Mouse (Mus musculus) limb, embryonic 14.5 days (tissue): ENCODE data around the gene Oas1d. TPM values are rescaled to one million over a fixed set of nuclear protein-coding genes. Genes with fewer than 3 reads are reported as not detected.
"Not testable (repeated sequence)": the region's sequence is repeated elsewhere in the genome, so short reads cannot be mapped to it uniquely, and the experiment has no call there.

Source experiments
- ATAC-seq: fragments of 200-750 bp; cut with Nextera tagmentation; 2 replicates; pipeline ENCODE4 v1.8.0; 2017; ENCODE audit warnings: low read depth, moderate number of reproducible peaks, moderate TSS enrichment; ENCODE audit not compliant: low FRiP score
- DNase-seq: peaks from one replicate; pipeline ENCODE4 v3.0.0-alpha.2; 2015; ENCODE audit warnings: low spot score
- H3K27ac ChIP-seq: fragments of 300-500 bp; sonication (generic); replicated peaks from 2 replicates; pipeline ENCODE4 v1.5.1; 2014; ENCODE audit warnings: low read depth, mild to moderate bottlenecking, low read length, moderate library complexity, mixed read lengths
- H3K27me3 ChIP-seq: fragments of 300-500 bp; sonication (generic); 2 replicates; pipeline ENCODE4 v1.6.1; 2014; ENCODE audit warnings: low read length, mixed read lengths; ENCODE audit not compliant: control insufficient read depth, insufficient read depth
- H3K36me3 ChIP-seq: fragments of 300-500 bp; sonication (generic); 2 replicates; pipeline ENCODE4 v1.6.1; 2014; ENCODE audit warnings: mild to moderate bottlenecking, low read length, moderate library complexity, mixed read lengths; ENCODE audit not compliant: control insufficient read depth, insufficient read depth
- H3K4me1 ChIP-seq: fragments of 300-500 bp; sonication (generic); 2 replicates; pipeline ENCODE4 v1.6.1; 2014; ENCODE audit warnings: antibody characterized with exemption, low read length, mixed read lengths; ENCODE audit not compliant: control insufficient read depth, insufficient read depth
- H3K4me2 ChIP-seq: fragments of 300-500 bp; sonication (generic); replicated peaks from 2 replicates; pipeline ENCODE4 v1.6.1; 2014; ENCODE audit warnings: low read depth, mild to moderate bottlenecking, low read length, moderate library complexity; ENCODE audit not compliant: severe bottlenecking
- H3K4me3 ChIP-seq: fragments of 300-500 bp; sonication (generic); replicated peaks from 2 replicates; pipeline ENCODE4 v1.5.1; 2014; ENCODE audit warnings: low read length
- H3K9ac ChIP-seq: fragments of 300-500 bp; sonication (generic); 2 replicates; pipeline ENCODE4 v1.6.1; 2014; ENCODE audit warnings: mild to moderate bottlenecking, low read depth, low read length, moderate library complexity; ENCODE audit not compliant: severe bottlenecking
- H3K9me3 ChIP-seq: fragments of 300-500 bp; sonication (generic); 2 replicates; pipeline ENCODE4 v1.6.1; 2016; ENCODE audit warnings: low read length; ENCODE audit not compliant: control insufficient read depth
- POLR2A ChIP-seq: fragments of 200-500 bp; IDR thresholded peaks from 2 replicates; pipeline ENCODE4 v1.8.0; 2012; ENCODE audit warnings: inconsistent platforms, mild to moderate bottlenecking, moderate library complexity, borderline replicate concordance; ENCODE audit not compliant: insufficient read depth, insufficient read length; ENCODE audit errors: extremely low read depth
- WGBS: fragments of 180-500 bp; shearing (Covaris S2); extraction: QIAGEN DNeasy Blood & Tissue Kit; methylation state at CpG from one replicate; pipeline ENCODE4 v1.1.7; 2014; 5-methylcytosine and 5-hydroxymethylcytosine counted together
- polyA plus RNA-seq, 2 experiments: library from polyadenylated mRNA; depleted of rRNA in 1 of 2; stranded (reverse) in 1 of 2; unstranded in 1 of 2; fragments of >200 nt; fragmentation: Nextera tagmentation in 1 of 2; extraction: Ambion mirVana in 1 of 2; gene quantifications; 2 replicates each; pipeline versions ENCODE4 v1.2.1 to v1.2.3; 2012 to 2014

Oas1d gene
- polyA plus RNA-seq, 2 experiments = not detected

- H3K4me2 ChIP-seq = no peak overlapping the region
- H3K9ac ChIP-seq = no peak overlapping the region
- ATAC-seq (no peak), DNase-seq (no peak)
- H3K36me3 ChIP-seq = no peaks in the 10 kb centered on the region
- no peaks in the 10 kb centered on the region for H3K27me3 ChIP-seq
- no peaks in the 10 kb centered on the region for H3K9me3 ChIP-seq
- no peak overlapping the region for H3K27ac ChIP-seq
- H3K4me1 ChIP-seq = no peaks in the 10 kb centered on the region
- 15% methylated on average over 2 of the region's 2 CpGs for WGBS
- TF ChIP-seq POLR2A = no peak
- H3K4me3 ChIP-seq = no peak overlapping the region
Measured at GRCm38 (mm10) chr5:120892243-120892660, 22.1 kb upstream of the Oas1d start.

DNA sequence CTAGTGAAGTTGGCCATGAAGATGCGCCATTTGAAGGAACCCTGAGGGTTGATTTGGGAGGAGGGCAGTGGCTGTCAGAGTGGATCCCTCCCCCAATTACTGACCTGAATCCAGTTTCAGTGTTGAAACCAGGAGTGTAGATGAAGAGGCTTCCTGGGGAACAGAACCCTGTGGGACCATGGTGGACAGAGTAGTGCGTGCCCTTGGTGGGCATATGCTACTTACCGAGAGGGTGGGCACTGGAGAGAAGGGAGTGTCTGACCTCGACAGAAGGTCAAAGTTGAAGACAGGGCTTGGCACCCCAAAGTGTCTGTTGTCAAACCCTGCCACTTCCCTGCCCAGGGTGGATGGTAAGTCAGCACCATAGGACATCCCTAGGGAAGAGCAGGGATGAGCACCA lies 20.5 kb upstream of the Oas1d start:
- DNase-seq, ATAC-seq, H3K4me2 ChIP-seq, H3K4me1 ChIP-seq, H3K4me3 ChIP-seq, H3K9ac ChIP-seq, H3K9me3 ChIP-seq, H3K27ac ChIP-seq, H3K36me3 ChIP-seq, H3K27me3 ChIP-seq: not testable (repeated sequence)
- 90% methylated on average over 4 of the region's 4 CpGs for WGBS

- H3K4me2 ChIP-seq, DNase-seq, H3K4me3 ChIP-seq, H3K9ac ChIP-seq, H3K9me3 ChIP-seq, H3K36me3 ChIP-seq, H3K27me3 ChIP-seq, H3K27ac ChIP-seq, H3K4me1 ChIP-seq, ATAC-seq: not testable (repeated sequence)
- WGBS = 76% methylated on average over 2 of the region's 2 CpGs
Measured at GRCm38 (mm10) chr5:120894692-120895091, 19.6 kb upstream of the Oas1d start.

GRCm38 (mm10) chr5:120895231-120895900 lies 19.0 kb upstream of the Oas1d start:
- no peak for DNase-seq
- H3K36me3 ChIP-seq = no peaks in the 10 kb centered on the region
- TF ChIP-seq POLR2A = no peak
- H3K27me3 ChIP-seq = no peaks in the 10 kb centered on the region
- no peaks in the 10 kb centered on the region for H3K4me1 ChIP-seq
- H3K4me2 ChIP-seq = no peak overlapping the region
- no peak overlapping the region for H3K4me3 ChIP-seq
- H3K9ac ChIP-seq = no peak overlapping the region
- WGBS = 86% methylated on average over 11 of the region's 11 CpGs
- H3K27ac ChIP-seq = no peak overlapping the region
- no peak for ATAC-seq
- no peaks in the 10 kb centered on the region for H3K9me3 ChIP-seq

GRCm38 (mm10) chr5:120898307-120898706 lies 16.0 kb upstream of the Oas1d start:
- no peaks in the 10 kb centered on the region for H3K36me3 ChIP-seq
- no peaks in the 10 kb centered on the region for H3K9me3 ChIP-seq
- TF ChIP-seq POLR2A = no peak
- H3K27me3 ChIP-seq = no peaks in the 10 kb centered on the region
- H3K4me3 ChIP-seq = no peak overlapping the region
- no peak overlapping the region for H3K27ac ChIP-seq
- no peaks in the 10 kb centered on the region for H3K4me1 ChIP-seq
- H3K4me2 ChIP-seq = no peak overlapping the region
- DNase-seq (no peak), ATAC-seq (no peak)
- WGBS = 89% methylated on average over 6 of the region's 6 CpGs
- no peak overlapping the region for H3K9ac ChIP-seq

DNA sequence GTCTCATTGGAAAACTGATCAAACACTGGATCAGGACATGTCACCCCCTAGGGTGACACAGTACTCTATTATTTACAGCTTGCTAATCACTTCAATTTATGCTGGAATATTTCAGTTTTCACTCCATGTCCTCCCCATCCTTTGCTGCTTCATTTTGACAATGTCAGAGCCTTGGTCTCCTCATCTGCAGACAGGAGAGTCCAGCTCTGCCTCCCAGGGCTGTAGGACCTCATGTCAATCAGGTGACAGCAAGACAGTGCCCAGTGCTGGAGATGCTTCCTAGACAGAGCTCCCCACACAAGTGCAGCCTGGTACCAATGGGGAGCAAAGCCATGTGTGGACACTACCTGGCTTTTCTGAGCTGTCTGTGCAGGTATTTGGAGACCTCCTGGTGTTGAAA lies 15.6 kb upstream of the Oas1d start:
- no peaks in the 10 kb centered on the region for H3K4me1 ChIP-seq
- H3K27me3 ChIP-seq = no peaks in the 10 kb centered on the region
- H3K9me3 ChIP-seq = no peaks in the 10 kb centered on the region
- TF ChIP-seq POLR2A = no peak
- ATAC-seq (no peak), DNase-seq (no peak)
- no peak overlapping the region for H3K4me2 ChIP-seq
- no peak overlapping the region for H3K9ac ChIP-seq
- no peak overlapping the region for H3K27ac ChIP-seq
- H3K4me3 ChIP-seq = no peak overlapping the region
- H3K36me3 ChIP-seq = no peaks in the 10 kb centered on the region
